Mouse (Mus musculus) testis, adult 2 months (tissue): Measurements from ENCODE around the gene Slc35e3.

Experiments
- CTCF ChIP-seq: fragments of 200-500 bp; IDR thresholded peaks from 2 replicates; pipeline ENCODE4 v1.5.1; 2012; ENCODE audit warnings: low read depth, mild to moderate bottlenecking, inconsistent platforms, low read length, moderate library complexity; ENCODE audit not compliant: control insufficient read depth, insufficient read depth, insufficient replicate concordance
- POLR2A ChIP-seq: fragments of 200-500 bp; IDR thresholded peaks from 2 replicates; pipeline ENCODE4 v1.6.1; 2012; ENCODE audit warnings: low read depth, mild to moderate bottlenecking, inconsistent platforms, low read length, moderate library complexity; ENCODE audit not compliant: control insufficient read depth

DNA sequence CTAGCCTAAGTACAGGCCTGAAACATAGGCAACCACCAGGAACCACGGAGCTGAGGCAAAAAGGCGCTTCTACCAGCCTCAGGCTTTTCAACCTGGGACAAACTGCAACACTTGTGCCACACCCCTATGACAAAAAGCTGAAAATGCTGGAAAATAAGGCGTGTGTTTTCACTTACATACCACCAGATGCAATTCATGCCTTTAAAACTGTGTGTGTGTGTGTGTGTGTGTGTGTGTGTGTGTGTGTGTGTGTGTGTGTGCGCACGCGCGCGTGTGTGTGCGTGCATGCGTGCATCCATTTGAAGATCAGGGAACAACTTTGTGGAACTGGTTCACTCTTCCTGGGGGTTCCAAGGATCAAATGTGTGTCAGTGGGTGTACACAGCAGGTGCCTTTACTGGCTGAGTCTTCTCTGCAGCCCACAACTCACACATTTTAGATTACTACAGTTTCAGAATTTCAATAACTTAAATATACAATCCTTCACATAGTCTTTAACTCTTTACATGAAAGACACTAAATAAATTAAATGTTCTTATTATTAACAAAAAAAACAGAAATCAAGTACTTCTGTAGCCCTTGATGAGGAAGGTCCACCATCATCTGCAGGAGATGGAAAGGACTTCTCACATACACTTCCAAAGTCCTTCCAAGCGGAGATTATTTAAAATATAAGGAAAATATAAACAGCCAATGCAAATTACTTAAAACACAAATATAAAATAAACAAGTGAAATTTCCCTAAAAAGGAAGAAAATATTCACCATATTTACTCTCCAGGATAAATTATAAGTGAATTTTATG, 56.7 kb downstream of the Slc35e3 start:
- TF ChIP-seq CTCF (no peak), POLR2A (no peak)
